Mouse (Mus musculus) ES-Bruce4 (cell line): ENCODE data around the gene Celsr2.

Experiments used
- EP300 ChIP-seq: IDR thresholded peaks from 2 replicates; pipeline ENCODE4 v1.6.1; 2011; ENCODE audit warnings: low read depth, low read length; ENCODE audit not compliant: insufficient read depth
- POLR2A ChIP-seq: IDR thresholded peaks from one replicate; pipeline ENCODE4 v1.8.1; 2011; ENCODE audit warnings: low read length; ENCODE audit not compliant: insufficient read depth

- TF ChIP-seq POLR2A (no peak), EP300 (no peak)
These were observed 34.7 kb downstream of the Celsr2 start for GRCm38 (mm10) chr3:108380695-108381094.
